Mouse (Mus musculus): ENCODE results near the gene Psmg4.

DNA sequence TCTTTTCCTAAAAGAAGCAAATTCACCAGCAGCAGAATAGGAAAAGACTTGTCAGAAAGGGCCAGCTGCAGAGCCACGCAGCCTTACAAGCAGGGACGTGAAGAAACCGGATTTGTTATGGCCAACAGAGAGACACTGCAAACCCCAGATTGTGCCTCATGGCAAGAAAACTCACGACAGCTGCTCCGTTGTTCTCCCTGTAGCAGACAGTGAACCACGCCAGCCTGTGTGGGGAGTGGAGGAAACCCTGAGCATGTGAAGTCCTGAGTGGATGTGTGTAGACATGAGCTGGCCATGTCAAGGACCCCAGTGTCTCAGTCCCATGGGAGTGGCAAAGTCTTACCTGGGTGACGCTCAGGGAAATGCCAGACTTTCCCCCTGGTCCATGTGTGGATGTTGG is 26.2 kb upstream of the Psmg4 start:
- TF ChIP-seq CTCF (IDR thresholded peaks at IDR 0.05; ENCODE audit: low read depth, low read length) (no peak), POLR2A (IDR thresholded peaks at IDR 0.05; ENCODE audit: insufficient read depth, low read length) (no peak)

Measured in ES-Bruce4 (cell line).